Mouse (Mus musculus): ENCODE measurements around the gene Acss1.

The Acss1 gene

DNA sequence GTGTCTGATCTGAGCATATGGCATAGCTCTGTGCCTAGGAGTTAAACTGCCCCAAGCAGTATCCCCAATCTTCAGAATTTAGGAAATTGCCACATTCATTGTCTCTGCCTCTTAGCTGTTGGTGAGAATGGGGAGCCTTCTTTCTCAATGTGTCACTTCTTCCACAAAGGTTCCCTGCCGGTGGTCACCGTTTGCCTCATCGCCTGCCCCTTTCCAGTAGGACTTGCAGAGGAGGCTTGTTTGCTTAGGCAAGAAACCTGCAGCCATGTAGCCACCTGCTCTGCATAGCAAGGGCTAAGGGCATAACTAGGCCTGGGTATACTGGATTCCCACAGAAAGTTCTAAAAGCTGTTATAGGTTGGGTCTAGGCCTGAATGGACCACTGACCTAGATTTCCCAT lies 95.8 kb downstream of the Acss1 start:
- no peak for DNase-seq (ENCODE audit: extremely low read depth, low read depth)

DNA sequence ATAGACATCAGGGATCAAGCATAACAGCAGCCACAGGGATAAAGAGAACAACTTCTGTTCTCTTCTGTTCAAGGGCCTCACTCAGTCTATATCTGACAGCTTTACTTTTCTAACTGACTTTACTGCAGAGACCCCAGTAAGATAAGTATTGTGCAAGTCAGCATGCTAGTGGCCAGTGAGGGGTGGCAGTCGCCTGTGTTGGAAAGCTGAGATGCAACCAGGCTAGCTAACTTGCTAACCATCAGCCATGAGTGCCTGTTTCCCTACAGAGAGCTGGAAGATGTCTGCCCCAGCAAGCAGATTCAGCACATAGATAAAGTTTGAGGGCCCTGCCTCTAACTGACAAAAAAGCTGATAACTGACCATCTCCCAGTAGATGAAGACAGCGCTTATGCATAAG lies 97.5 kb downstream of the Acss1 start:
- no peak for DNase-seq (ENCODE audit: extremely low read depth, low read depth)

DNA sequence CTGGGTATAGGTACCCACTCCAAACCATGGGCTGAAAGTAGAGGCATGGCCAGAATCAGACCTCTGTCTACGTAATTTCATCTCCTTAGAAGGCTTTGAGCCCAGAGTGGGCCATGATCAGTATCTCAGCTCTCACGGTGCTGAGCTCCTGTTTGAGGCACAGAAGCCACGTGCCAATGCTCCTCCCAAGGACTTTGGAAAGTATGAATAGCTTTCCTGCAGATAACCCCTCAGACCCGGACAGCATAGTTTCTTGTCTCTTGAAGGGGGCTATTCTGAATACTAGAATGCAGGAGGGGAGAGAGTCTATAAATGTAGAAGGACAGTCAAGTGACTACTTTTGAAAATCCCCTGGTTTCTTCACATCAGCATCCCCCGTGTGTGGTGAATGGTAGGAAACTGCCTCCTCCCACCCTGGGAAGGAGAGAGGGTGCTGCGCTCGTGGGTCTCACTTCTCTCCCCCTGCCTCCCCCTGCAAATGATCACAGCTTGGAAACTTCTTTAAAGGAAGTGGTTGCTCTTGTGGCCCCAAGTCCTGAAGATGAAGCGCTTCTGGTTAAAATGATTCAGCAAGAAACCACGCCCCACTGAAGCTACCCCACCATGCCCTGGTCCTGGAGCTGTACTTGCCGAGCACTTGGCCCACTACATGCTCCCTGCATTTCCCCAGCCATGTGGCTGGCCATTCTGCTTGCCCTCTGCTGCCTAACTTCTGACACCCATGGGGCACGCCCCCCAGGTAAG lies 98.3 kb downstream of the Acss1 start, which contains the start of gene Cst7:
TSS of gene Cst7 (plus strand) at position 569 of the 744 bp plus-strand sequence.
- DNase-seq (ENCODE audit: extremely low read depth, low read depth) = peak; percentile 53
